Mouse (Mus musculus): Measurements from ENCODE around the gene Zfp78. TPM values are rescaled to one million over a fixed set of nuclear protein-coding genes. Genes with fewer than 3 reads are reported as not detected.

Zfp78 gene
- polyA plus RNA-seq (2012; ENCODE audit: low replicate concordance) = 0.30 and 0.37 TPM in 2 replicates

GRCm38 (mm10) chr7:6363047-6363488 lies at the start of gene Zfp78:
TSS of gene Zfp78 (plus strand) at chr7:6363280.

GRCm38 (mm10) chr7:6331233-6331956 lies 31.7 kb upstream of the Zfp78 start, which contains the start of gene Zfp583:
TSS of gene Zfp583 (minus strand) at chr7:6331285.

GRCm38 (mm10) chr7:6343501-6344071 lies 19.5 kb upstream of the Zfp78 start, which contains the start of gene Gm3854:
TSS of gene Gm3854 (plus strand) at chr7:6343759.

DNA sequence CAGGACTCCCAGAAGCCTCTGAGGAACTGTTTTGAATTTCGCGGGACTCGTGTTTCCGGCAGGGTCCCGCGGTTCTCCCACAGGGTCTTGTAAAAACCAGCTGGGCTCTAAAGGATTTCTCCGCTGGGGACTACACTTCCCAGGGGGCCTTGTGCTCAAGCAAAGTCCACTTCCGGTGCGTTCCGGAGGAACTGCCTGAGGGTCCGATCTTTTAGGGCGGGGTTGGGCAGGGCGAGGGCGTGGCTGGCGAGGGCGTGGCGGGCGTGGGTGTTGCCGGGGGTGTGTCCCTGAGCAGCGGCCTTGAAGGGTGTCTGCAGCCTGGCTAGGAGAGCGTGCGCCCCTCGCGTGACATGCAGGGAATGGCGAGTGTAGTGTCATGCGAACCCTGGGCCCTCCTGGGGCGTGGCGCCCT lies 20.0 kb downstream of the Zfp78 start, which contains the start of gene Zfp28:
Zfp28 (plus strand) TSS at position 252 of the 412 bp plus-strand sequence.

GRCm38 (mm10) chr7:6397996-6398975 lies 35.2 kb downstream of the Zfp78 start, which contains the start of gene Smim17:
TSS of gene Smim17 (plus strand) at chr7:6398715.

GRCm38 (mm10) chr7:6410043-6410442 lies 47.0 kb downstream of the Zfp78 start, which contains the start of gene Gm20715:
TSS of gene Gm20715 (plus strand) at chr7:6410277.

Other genes starting within 250 kb of the Zfp78 start
- gene Zfp787, start 207.3 kb upstream of the Zfp78 start, polyA plus RNA-seq (2012; ENCODE audit: low replicate concordance) = 42.9 and 67.6 TPM in 2 replicates
- gene Zfp444, start 191.1 kb upstream of the Zfp78 start, polyA plus RNA-seq (2012; ENCODE audit: low replicate concordance) = 42.4 and 58.2 TPM in 2 replicates
- gene Galp, start 166.2 kb upstream of the Zfp78 start, polyA plus RNA-seq (2012; ENCODE audit: low replicate concordance) = not detected in 2 replicates
- gene Zscan5b, start 141.0 kb upstream of the Zfp78 start, polyA plus RNA-seq (2012; ENCODE audit: low replicate concordance) = not detected in 2 replicates
- gene Epp13, start 110.6 kb upstream of the Zfp78 start, polyA plus RNA-seq (2012; ENCODE audit: low replicate concordance) = not detected in 2 replicates
- 0.10 and 0.88 TPM in 2 replicates for gene Zfp667, start 76.7 kb upstream of the Zfp78 start, polyA plus RNA-seq (2012; ENCODE audit: low replicate concordance)
- gene Zfp583, start 32.0 kb upstream of the Zfp78 start, polyA plus RNA-seq (2012; ENCODE audit: low replicate concordance) = 1.8 TPM in 2 replicates
- 0.07 and 0.08 TPM in 2 replicates for gene Gm3854, start 19.5 kb upstream of the Zfp78 start, polyA plus RNA-seq (2012; ENCODE audit: low replicate concordance)
- 1.2 and 1.6 TPM in 2 replicates for gene Zfp28, start 20.0 kb downstream of the Zfp78 start, polyA plus RNA-seq (2012; ENCODE audit: low replicate concordance)
- gene Smim17, start 35.4 kb downstream of the Zfp78 start, polyA plus RNA-seq (2012; ENCODE audit: low replicate concordance) = not detected in 2 replicates
- gene Gm20715, start 47.0 kb downstream of the Zfp78 start, polyA plus RNA-seq (2012; ENCODE audit: low replicate concordance) = not detected in 2 replicates
- 0.26 TPM in 1 of 2 replicates, not detected in the other for gene Olfr1344, start 75.4 kb downstream of the Zfp78 start, polyA plus RNA-seq (2012; ENCODE audit: low replicate concordance)
- gene Olfr1336, start 92.9 kb downstream of the Zfp78 start, polyA plus RNA-seq (2012; ENCODE audit: low replicate concordance) = not detected in 2 replicates
- gene Olfr1346, start 103.8 kb downstream of the Zfp78 start, polyA plus RNA-seq (2012; ENCODE audit: low replicate concordance) = not detected in 2 replicates
- not detected in 2 replicates for gene Olfr5, start 123.7 kb downstream of the Zfp78 start, polyA plus RNA-seq (2012; ENCODE audit: low replicate concordance)
- gene Olfr1347, start 136.5 kb downstream of the Zfp78 start, polyA plus RNA-seq (2012; ENCODE audit: low replicate concordance) = not detected in 2 replicates
- gene Olfr1348, start 145.5 kb downstream of the Zfp78 start, polyA plus RNA-seq (2012; ENCODE audit: low replicate concordance) = not detected in 2 replicates
- gene Olfr1349, start 159.7 kb downstream of the Zfp78 start, polyA plus RNA-seq (2012; ENCODE audit: low replicate concordance) = not detected in 2 replicates
- gene Olfr1350, start 201.6 kb downstream of the Zfp78 start, polyA plus RNA-seq (2012; ENCODE audit: low replicate concordance) = not detected in 2 replicates

Data from hematopoietic multipotent progenitor cell, adult 10-12 weeks (in vitro differentiated cells).